Mouse (Mus musculus) lung, adult 2 months (tissue): ENCODE results near the gene Hsp90aa1.

Experiments
- CTCF ChIP-seq: fragments of 200-500 bp; IDR thresholded peaks from 2 replicates; pipeline ENCODE4 v1.5.1; 2011; ENCODE audit warnings: mild to moderate bottlenecking, low read length, control low read depth; ENCODE audit not compliant: insufficient read depth
- POLR2A ChIP-seq: fragments of 200-500 bp; IDR thresholded peaks from 2 replicates; pipeline ENCODE4 v1.6.1; 2011; ENCODE audit warnings: low read depth, mild to moderate bottlenecking, control low read depth, low read length, borderline replicate concordance; ENCODE audit errors: extremely low read depth

GRCm38 (mm10) chr12:110707451-110707850 lies 4.9 kb upstream of the Hsp90aa1 start:
- TF ChIP-seq POLR2A: no peak
- no peak for TF ChIP-seq CTCF
